Mouse (Mus musculus) kidney, adult 2 months (tissue): ENCODE measurements around the gene Sardh.

ENCODE experiments used
- CTCF ChIP-seq: fragments of 200-500 bp; conservative IDR thresholded peaks from 2 replicates; pipeline ENCODE4 v1.5.1; 2011; ENCODE audit warnings: low read depth, mild to moderate bottlenecking, control low read depth, low read length, moderate library complexity, mixed read lengths; ENCODE audit not compliant: insufficient read depth, insufficient read length
- POLR2A ChIP-seq: fragments of 200-500 bp; IDR thresholded peaks from one replicate; pipeline ENCODE4 v1.6.1; 2011; ENCODE audit warnings: low read depth, low read length, control low read depth

DNA sequence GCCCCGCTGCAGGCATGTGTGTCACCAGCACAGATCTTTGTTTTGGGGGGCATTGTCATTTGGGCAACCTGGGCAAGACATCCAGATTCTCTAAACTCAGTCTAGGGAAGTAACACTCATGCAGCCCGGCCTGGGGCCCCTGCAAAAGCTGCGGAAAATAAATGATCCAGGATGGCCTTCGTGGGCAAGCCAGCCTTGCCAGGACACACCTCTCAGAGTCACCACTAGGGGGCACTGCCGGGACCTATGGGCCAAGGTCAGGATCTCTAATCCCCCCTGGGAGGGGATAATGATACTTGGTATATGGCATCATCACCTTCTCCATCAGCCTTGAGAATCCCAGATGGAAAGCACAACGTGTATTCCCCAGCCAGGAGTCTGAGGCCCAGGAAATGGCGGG, 37.9 kb downstream of the Sardh start:
- TF ChIP-seq POLR2A (no peak), CTCF (peak; percentile 57)
